Mouse (Mus musculus) bone marrow, adult 2 months (tissue): ENCODE data around the gene Ptprn2.

Experiments
- CTCF ChIP-seq: fragments of 200-500 bp; IDR thresholded peaks from 2 replicates; pipeline ENCODE4 v1.5.1; 2011; ENCODE audit warnings: low read length, control low read depth; ENCODE audit not compliant: control insufficient read depth, insufficient read depth
- POLR2A ChIP-seq: fragments of 200-500 bp; IDR thresholded peaks from 2 replicates; pipeline ENCODE4 v1.6.1; 2011; ENCODE audit warnings: low read depth, mild to moderate bottlenecking, control low read depth, low read length, borderline replicate concordance; ENCODE audit not compliant: control insufficient read depth

DNA sequence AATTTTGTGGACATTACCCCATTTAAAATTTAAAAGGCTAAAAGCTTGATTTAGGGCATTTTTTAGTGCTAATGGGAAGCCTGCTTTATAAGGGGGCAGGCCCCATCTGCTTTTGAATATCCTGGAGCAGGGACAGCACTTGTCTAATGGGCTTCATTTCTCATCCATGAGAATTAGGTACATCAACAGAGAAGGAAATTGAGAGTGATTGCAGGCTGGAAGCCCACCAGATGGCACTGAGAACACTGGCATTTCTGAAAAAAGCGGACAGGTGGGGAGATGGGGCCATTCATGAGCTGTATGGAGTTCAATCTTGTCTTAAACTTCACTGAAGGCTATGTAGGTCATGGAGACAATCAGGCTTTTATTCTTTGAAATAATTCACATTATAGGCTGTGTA is 267.3 kb downstream of the Ptprn2 start:
- TF ChIP-seq CTCF, result no peak
- TF ChIP-seq POLR2A, result no peak
